Mouse (Mus musculus): ENCODE data around the gene Olfr1310. TPM values are rescaled to one million over a fixed set of nuclear protein-coding genes. Genes with fewer than 3 reads are reported as not detected.
"Not testable (repeated sequence)": the region's sequence is repeated elsewhere in the genome, so short reads cannot be mapped to it uniquely, and the experiment has no call there.

The Olfr1310 gene
- polyA plus RNA-seq (2015; fragmentation: Nextera tagmentation; extraction: Ambion mirVana): not detected in 2 replicates

DNA sequence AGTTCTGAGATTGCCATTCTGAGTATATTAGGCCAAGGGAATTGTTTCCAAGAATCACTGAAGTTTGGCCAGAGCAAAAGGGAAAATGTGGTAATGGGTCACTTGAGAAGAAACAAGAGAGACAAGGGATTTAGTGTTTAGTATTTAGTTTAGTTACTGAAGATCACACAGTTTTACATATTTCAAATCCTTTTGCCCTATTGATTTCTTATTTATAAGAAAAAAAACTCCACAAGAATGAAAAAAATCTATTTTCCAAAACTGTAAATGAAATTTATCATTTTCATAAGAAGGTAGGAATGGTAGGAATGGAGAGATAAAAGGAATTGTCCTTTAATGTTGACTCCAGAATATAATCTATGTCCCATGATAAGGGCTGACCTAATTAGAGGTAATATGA, at the start of gene Olfr1310:
Gene Olfr1310 (minus strand): TSS at position 101 of the 400 bp plus-strand sequence.
- no peaks in the 10 kb centered on the region for H3K4me1 ChIP-seq
- no peaks in the 10 kb centered on the region for H3K36me3 ChIP-seq
- no peaks in the 10 kb centered on the region for H3K27me3 ChIP-seq

DNA sequence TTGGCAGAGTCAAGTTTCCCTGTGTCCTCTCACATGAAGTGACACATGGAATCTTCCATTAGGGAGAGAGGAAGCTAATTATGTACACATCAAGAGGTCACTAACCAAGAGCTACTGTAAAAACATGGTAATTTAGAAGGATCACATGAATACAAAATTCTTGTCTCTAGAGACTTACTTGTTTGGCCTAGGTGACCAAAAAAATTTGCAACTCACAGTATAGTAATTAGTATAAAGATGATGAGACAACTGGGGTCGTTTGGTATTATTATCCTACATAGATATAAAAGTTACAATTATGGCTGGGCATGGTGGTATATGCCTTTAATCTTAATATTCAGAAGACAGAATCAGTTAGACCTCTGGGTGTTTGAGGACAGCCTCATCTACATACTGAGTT, 37.6 kb upstream of the Olfr1310 start, which contains the start of gene Olfr1312:
Gene Olfr1312 (minus strand): TSS at position 101 of the 400 bp plus-strand sequence.
- no peak within 1 kb of the TSS for H3K27ac ChIP-seq (replicated peaks)
- no peaks in the 10 kb centered on the region for H3K27me3 ChIP-seq
- H3K4me3 ChIP-seq (replicated peaks): no peak within 1 kb of the TSS
- H3K4me2 ChIP-seq (replicated peaks): no peak within 1 kb of the TSS
- no peaks in the 10 kb centered on the region for H3K36me3 ChIP-seq
- H3K9ac ChIP-seq: no peak within 1 kb of the TSS
- no peaks in the 10 kb centered on the region for H3K4me1 ChIP-seq
- H3K9me3 ChIP-seq (replicated peaks): no peaks in the 10 kb centered on the region
- no peak for ATAC-seq (ENCODE audit: insufficient number of reproducible peaks, low FRiP score, low TSS enrichment, low read depth)
- 33% methylated on average over 1 of the region's 1 CpGs for WGBS

More for the DNA sequence above, at the start of gene Olfr1310:
- Histone ChIP-seq H3K9me3 (replicated peaks) (no peaks in the 10 kb centered on the region), H3K4me3 (replicated peaks) (no peak within 1 kb of the TSS), H3K9ac (no peak within 1 kb of the TSS), H3K27ac (replicated peaks) (no peak within 1 kb of the TSS), H3K4me2 (replicated peaks) (no peak within 1 kb of the TSS)
- ATAC-seq (ENCODE audit: insufficient number of reproducible peaks, low FRiP score, low TSS enrichment, low read depth): no peak

DNA sequence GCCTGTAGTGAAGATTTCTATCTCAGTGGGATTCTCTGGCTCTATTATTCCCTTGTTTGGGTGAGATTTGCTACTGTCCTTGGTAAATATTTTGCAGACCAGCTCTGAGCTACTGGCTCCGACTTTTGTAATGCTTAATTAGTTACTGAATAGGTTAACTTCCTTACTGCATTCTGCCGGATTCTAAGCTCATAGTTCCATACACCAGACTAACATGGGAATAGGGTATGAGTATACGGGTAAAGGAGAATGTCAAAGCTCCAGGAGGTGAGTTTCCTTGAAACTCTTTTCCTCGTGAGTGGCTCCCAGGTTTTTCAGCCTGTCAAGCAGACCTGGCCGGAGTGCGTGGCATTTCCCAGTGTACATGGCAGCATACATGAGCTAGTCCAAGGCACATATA, 14.5 kb upstream of the Olfr1310 start:
- not testable (repeated sequence) for H3K4me2 ChIP-seq (replicated peaks); H3K4me1 ChIP-seq; ATAC-seq (ENCODE audit: insufficient number of reproducible peaks, low FRiP score, low TSS enrichment, low read depth); H3K9ac ChIP-seq; H3K4me3 ChIP-seq (replicated peaks); H3K36me3 ChIP-seq; H3K27ac ChIP-seq (replicated peaks); H3K27me3 ChIP-seq; H3K9me3 ChIP-seq (replicated peaks)
- 49% methylated on average over 6 of the region's 6 CpGs for WGBS

DNA sequence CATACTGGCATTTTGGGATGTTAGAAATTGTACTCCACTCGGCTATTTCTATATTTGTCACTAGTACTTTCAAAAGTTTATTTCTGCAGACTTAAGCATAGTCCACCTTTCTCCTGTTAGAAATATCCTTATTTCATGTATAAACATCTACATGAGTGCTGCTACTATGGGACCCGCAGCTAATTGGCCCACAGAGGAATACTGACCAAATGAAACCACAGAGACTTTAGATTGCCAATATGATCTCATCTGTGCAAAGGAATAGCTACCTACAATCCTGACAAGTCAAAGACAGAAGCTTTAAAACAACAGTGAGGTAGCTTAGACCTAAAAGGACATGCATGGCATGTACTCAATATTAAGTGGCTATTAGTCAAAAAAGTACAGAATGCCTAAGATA, 11.8 kb upstream of the Olfr1310 start, which contains the start of gene Olfr1311:
Gene Olfr1311 (minus strand): TSS at position 101 of the 400 bp plus-strand sequence.
- Histone ChIP-seq H3K4me1 (no peaks in the 10 kb centered on the region), H3K9me3 (replicated peaks) (no peaks in the 10 kb centered on the region), H3K36me3 (no peaks in the 10 kb centered on the region), H3K27me3 (no peaks in the 10 kb centered on the region), H3K4me3 (replicated peaks) (no peak within 1 kb of the TSS), H3K27ac (replicated peaks) (no peak within 1 kb of the TSS), H3K4me2 (replicated peaks) (no peak within 1 kb of the TSS), H3K9ac (no peak within 1 kb of the TSS)
- no peak for ATAC-seq (ENCODE audit: insufficient number of reproducible peaks, low FRiP score, low TSS enrichment, low read depth)
- 89% methylated on average over 2 of the region's 2 CpGs for WGBS

DNA sequence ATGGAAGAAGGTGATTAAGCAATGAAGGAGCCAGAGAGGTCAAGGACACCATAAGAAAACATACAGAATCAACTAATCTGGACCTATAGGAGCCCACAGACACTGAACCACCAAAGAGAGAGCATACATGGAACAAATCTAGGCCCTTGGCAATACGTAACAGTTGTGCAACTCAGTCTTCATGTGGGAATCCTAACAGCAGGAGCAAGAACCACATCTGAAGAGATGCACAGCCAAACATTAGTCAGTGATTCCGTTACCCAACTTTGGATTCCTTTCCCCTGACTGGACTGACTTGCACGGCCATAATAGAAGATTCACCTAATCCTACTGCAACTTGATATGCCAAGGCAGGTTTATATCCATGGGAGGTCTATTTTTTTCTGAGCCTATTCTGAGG, 2.4 kb upstream of the Olfr1310 start:
- H3K4me3 ChIP-seq (replicated peaks): no peak overlapping the region
- H3K9ac ChIP-seq: no peak overlapping the region
- WGBS: 69% methylated on average over 3 of the region's 3 CpGs
- no peaks in the 10 kb centered on the region for H3K36me3 ChIP-seq
- no peaks in the 10 kb centered on the region for H3K4me1 ChIP-seq
- H3K27ac ChIP-seq (replicated peaks): no peak overlapping the region
- no peaks in the 10 kb centered on the region for H3K9me3 ChIP-seq (replicated peaks)
- ATAC-seq (ENCODE audit: insufficient number of reproducible peaks, low FRiP score, low TSS enrichment, low read depth): no peak
- no peak overlapping the region for H3K4me2 ChIP-seq (replicated peaks)
- no peaks in the 10 kb centered on the region for H3K27me3 ChIP-seq

DNA sequence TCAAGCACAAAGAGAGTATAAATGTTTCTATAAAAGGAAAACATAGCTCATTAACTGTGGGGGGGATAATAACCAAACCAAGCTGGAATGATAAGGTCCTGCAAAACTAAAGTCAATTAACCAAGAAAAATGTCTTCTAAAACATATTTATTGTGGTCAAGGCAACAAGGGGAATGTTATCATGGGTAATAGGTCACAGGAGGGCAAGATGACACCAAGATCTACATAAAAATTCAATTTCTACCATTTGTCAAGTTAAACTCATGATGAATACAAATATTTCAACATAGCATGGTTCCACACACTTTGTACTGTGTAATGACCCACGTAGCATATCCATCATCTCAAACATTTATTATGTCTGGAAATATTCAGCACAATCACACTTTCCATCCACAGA, 22.3 kb downstream of the Olfr1310 start, which contains the start of gene Olfr1309:
Gene Olfr1309 (minus strand): TSS at position 101 of the 400 bp plus-strand sequence.
- no peak for ATAC-seq (ENCODE audit: insufficient number of reproducible peaks, low FRiP score, low TSS enrichment, low read depth)
- 62% methylated on average over 1 of the region's 1 CpGs for WGBS
- Histone ChIP-seq H3K27me3 (no peaks in the 10 kb centered on the region), H3K27ac (replicated peaks) (no peak within 1 kb of the TSS), H3K4me2 (replicated peaks) (no peak within 1 kb of the TSS), H3K4me3 (replicated peaks) (no peak within 1 kb of the TSS), H3K36me3 (no peaks in the 10 kb centered on the region), H3K9ac (no peak within 1 kb of the TSS), H3K9me3 (replicated peaks) (no peaks in the 10 kb centered on the region), H3K4me1 (no peaks in the 10 kb centered on the region)

DNA sequence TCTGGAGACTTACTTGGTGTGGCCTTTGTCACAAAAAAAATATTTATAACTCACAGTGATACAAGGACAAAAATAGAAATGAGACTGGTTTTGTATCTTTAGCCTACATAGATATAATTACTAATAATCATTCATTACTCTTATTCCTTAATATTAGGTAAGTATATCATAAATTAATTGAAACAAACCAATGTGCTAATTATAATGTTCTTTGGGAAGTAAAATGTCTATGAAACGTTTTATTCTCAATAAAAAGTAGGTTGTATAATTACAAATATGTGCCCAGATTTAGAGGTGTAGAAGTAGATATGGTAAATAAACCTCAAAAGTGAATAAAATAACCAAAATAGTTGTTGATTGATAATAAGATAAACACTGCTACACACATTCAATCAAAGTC, 47.7 kb downstream of the Olfr1310 start, which contains the start of gene Olfr1308:
Gene Olfr1308 (minus strand): TSS at position 101 of the 400 bp plus-strand sequence.
- WGBS: 41% methylated on average over 1 of the region's 1 CpGs
- Histone ChIP-seq H3K9me3 (replicated peaks) (no peaks in the 10 kb centered on the region), H3K4me1 (no peaks in the 10 kb centered on the region), H3K4me3 (replicated peaks) (no peak within 1 kb of the TSS), H3K4me2 (replicated peaks) (no peak within 1 kb of the TSS), H3K27me3 (no peaks in the 10 kb centered on the region), H3K9ac (no peak within 1 kb of the TSS), H3K27ac (replicated peaks) (no peak within 1 kb of the TSS), H3K36me3 (no peaks in the 10 kb centered on the region)
- no peak for ATAC-seq (ENCODE audit: insufficient number of reproducible peaks, low FRiP score, low TSS enrichment, low read depth)

Other genes starting within 250 kb of the Olfr1310 start
- not detected in 2 replicates for gene Olfr1302, start 235.3 kb downstream of the Olfr1310 start, polyA plus RNA-seq (2015; fragmentation: Nextera tagmentation; extraction: Ambion mirVana)
- not detected in 2 replicates for gene Olfr1303, start 192.4 kb downstream of the Olfr1310 start, polyA plus RNA-seq (2015; fragmentation: Nextera tagmentation; extraction: Ambion mirVana)
- gene Olfr1305, start 135.6 kb downstream of the Olfr1310 start, polyA plus RNA-seq (2015; fragmentation: Nextera tagmentation; extraction: Ambion mirVana): not detected in 2 replicates
- not detected in 2 replicates for gene Olfr1306, start 96.4 kb downstream of the Olfr1310 start, polyA plus RNA-seq (2015; fragmentation: Nextera tagmentation; extraction: Ambion mirVana)
- gene Olfr1307, start 63.3 kb downstream of the Olfr1310 start, polyA plus RNA-seq (2015; fragmentation: Nextera tagmentation; extraction: Ambion mirVana): not detected in 2 replicates
- not detected in 2 replicates for gene Olfr1308, start 47.8 kb downstream of the Olfr1310 start, polyA plus RNA-seq (2015; fragmentation: Nextera tagmentation; extraction: Ambion mirVana)
- not detected in 2 replicates for gene Olfr1309, start 22.4 kb downstream of the Olfr1310 start, polyA plus RNA-seq (2015; fragmentation: Nextera tagmentation; extraction: Ambion mirVana)
- not detected in 2 replicates for gene Olfr1311, start 11.7 kb upstream of the Olfr1310 start, polyA plus RNA-seq (2015; fragmentation: Nextera tagmentation; extraction: Ambion mirVana)
- not detected in 2 replicates for gene Olfr1312, start 37.5 kb upstream of the Olfr1310 start, polyA plus RNA-seq (2015; fragmentation: Nextera tagmentation; extraction: Ambion mirVana)
- gene Olfr1313, start 65.1 kb upstream of the Olfr1310 start, polyA plus RNA-seq (2015; fragmentation: Nextera tagmentation; extraction: Ambion mirVana): not detected in 2 replicates
- not detected in 2 replicates for gene Olfr1314, start 84.1 kb upstream of the Olfr1310 start, polyA plus RNA-seq (2015; fragmentation: Nextera tagmentation; extraction: Ambion mirVana)
- gene Olfr1315-ps1, start 102.7 kb upstream of the Olfr1310 start, polyA plus RNA-seq (2015; fragmentation: Nextera tagmentation; extraction: Ambion mirVana): not detected in 2 replicates
- gene Olfr1316, start 122.3 kb upstream of the Olfr1310 start, polyA plus RNA-seq (2015; fragmentation: Nextera tagmentation; extraction: Ambion mirVana): not detected in 2 replicates
- not detected in 2 replicates for gene Olfr1317, start 127.6 kb upstream of the Olfr1310 start, polyA plus RNA-seq (2015; fragmentation: Nextera tagmentation; extraction: Ambion mirVana)
- gene Olfr1318, start 141.5 kb upstream of the Olfr1310 start, polyA plus RNA-seq (2015; fragmentation: Nextera tagmentation; extraction: Ambion mirVana): 0.09 TPM in 1 of 2 replicates, not detected in the other
- 24.5 and 35.9 TPM in 2 replicates for gene Lpcat4, start 226.8 kb upstream of the Olfr1310 start, polyA plus RNA-seq (2015; fragmentation: Nextera tagmentation; extraction: Ambion mirVana)
- not detected in 2 replicates for gene Nutm1, start 246.6 kb upstream of the Olfr1310 start, polyA plus RNA-seq (2015; fragmentation: Nextera tagmentation; extraction: Ambion mirVana)
- 201 and 206 TPM in 2 replicates for gene Nop10, start 249.2 kb upstream of the Olfr1310 start, polyA plus RNA-seq (2015; fragmentation: Nextera tagmentation; extraction: Ambion mirVana)